Mouse (Mus musculus) kidney, embryonic 14.5 days (tissue): ENCODE measurements around the gene Slc13a4. TPM values are rescaled to one million over a fixed set of nuclear protein-coding genes. Genes with fewer than 3 reads are reported as not detected.

Experiments
- ATAC-seq: fragments of 200-750 bp; cut with Nextera tagmentation; 2 replicates; pipeline ENCODE4 v1.8.0; 2017; ENCODE audit warnings: moderate number of reproducible peaks, mild to moderate bottlenecking, moderate TSS enrichment, moderate library complexity; ENCODE audit not compliant: low FRiP score, low TSS enrichment
- H3K27ac ChIP-seq: fragments of 300-500 bp; sonication (generic); 2 replicates; pipeline ENCODE4 v1.5.1; 2014; ENCODE audit warnings: low read depth, mild to moderate bottlenecking, low read length, moderate library complexity, mixed read lengths
- H3K27me3 ChIP-seq: fragments of 300-500 bp; sonication (generic); 2 replicates; pipeline ENCODE4 v1.6.1; 2014; ENCODE audit warnings: mild to moderate bottlenecking, low read length; ENCODE audit not compliant: control insufficient read depth, insufficient read depth
- H3K36me3 ChIP-seq: fragments of 300-500 bp; sonication (generic); 2 replicates; pipeline ENCODE4 v1.6.1; 2014; ENCODE audit warnings: low read length, mixed read lengths; ENCODE audit not compliant: control insufficient read depth, insufficient read depth
- H3K4me1 ChIP-seq: fragments of 300-500 bp; sonication (generic); 2 replicates; pipeline ENCODE4 v1.6.1; 2014; ENCODE audit warnings: low read length, mixed read lengths; ENCODE audit not compliant: control insufficient read depth, insufficient read depth
- H3K4me2 ChIP-seq: fragments of 300-500 bp; sonication (generic); replicated peaks from 2 replicates; pipeline ENCODE4 v1.6.1; 2014; ENCODE audit warnings: low read depth, mild to moderate bottlenecking, low read length
- H3K4me3 ChIP-seq: fragments of 300-500 bp; sonication (generic); 2 replicates; pipeline ENCODE4 v1.5.1; 2014; ENCODE audit warnings: mild to moderate bottlenecking, low read length
- H3K9ac ChIP-seq: fragments of 300-500 bp; sonication (generic); 2 replicates; pipeline ENCODE4 v1.6.1; 2014; ENCODE audit warnings: low read depth, mild to moderate bottlenecking, low read length, moderate library complexity
- H3K9me3 ChIP-seq: fragments of 300-500 bp; sonication (generic); 2 replicates; pipeline ENCODE4 v1.6.1; 2016; ENCODE audit warnings: low read length; ENCODE audit not compliant: control insufficient read depth
- WGBS: fragments of 180-500 bp; shearing (Covaris S2); extraction: QIAGEN DNeasy Blood & Tissue Kit; methylation state at CpG from one replicate; pipeline ENCODE4 v1.1.7; 2014; 5-methylcytosine and 5-hydroxymethylcytosine counted together
- polyA plus RNA-seq: library from polyadenylated mRNA; unstranded; fragments of >200 nt; fragmentation: Nextera tagmentation; extraction: Ambion mirVana; gene quantifications from 2 replicates; pipeline ENCODE4 v1.2.1, GENCODE M21; 2014

Gene Slc13a4
- 0.05 TPM in 1 of 2 replicates, not detected in the other for polyA plus RNA-seq

GRCm38 (mm10) chr6:35308037-35308436 lies at the start of gene Slc13a4:
TSS of gene Slc13a4 (minus strand) at chr6:35308131.
- no peak for ATAC-seq
- WGBS, result 38% methylated on average over 7 of the region's 7 CpGs
- no peak within 1 kb of the TSS for H3K9ac ChIP-seq

DNA sequence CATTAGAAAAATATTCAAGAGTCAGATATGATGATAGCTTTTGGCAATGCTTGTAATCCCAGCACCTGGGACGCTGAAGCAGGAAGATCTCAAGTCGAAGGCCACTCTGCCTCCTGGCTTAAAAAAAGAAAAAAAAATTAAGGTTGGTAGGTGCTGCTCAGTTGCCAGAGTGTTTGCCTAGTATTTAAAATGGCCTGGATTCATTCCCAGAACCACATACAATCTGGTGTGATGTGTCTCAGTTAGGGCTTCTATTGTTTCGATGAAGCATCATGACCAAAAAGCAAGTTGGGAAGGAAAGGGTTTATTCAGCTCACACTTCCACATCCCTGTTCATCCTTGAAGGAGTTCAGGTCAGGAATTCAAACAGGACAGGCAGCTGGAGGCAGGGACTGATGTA lies 47.4 kb upstream of the Slc13a4 start:
- no peak overlapping the region for H3K4me3 ChIP-seq
- H3K27ac ChIP-seq, result no peak overlapping the region
- H3K9me3 ChIP-seq, result no peaks in the 10 kb centered on the region
- no peaks in the 10 kb centered on the region; the same call in 1 of the 2 replicates for H3K27me3 ChIP-seq
- H3K4me2 ChIP-seq, result no peak overlapping the region
- ATAC-seq, result no peak
- no peaks in the 10 kb centered on the region for H3K36me3 ChIP-seq
- 95% methylated on average over 3 of the region's 3 CpGs for WGBS
- peaks cover 18% of the 10 kb centered on the region; the same call in 1 of the 2 replicates for H3K4me1 ChIP-seq
- H3K9ac ChIP-seq, result no peak overlapping the region

More at GRCm38 (mm10) chr6:35308037-35308436, at the start of gene Slc13a4:
- Histone ChIP-seq H3K4me3 (no peak within 1 kb of the TSS), H3K27me3 (no peaks in the 10 kb centered on the region), H3K36me3 (no peaks in the 10 kb centered on the region), H3K4me1 (no peaks in the 10 kb centered on the region), H3K9me3 (no peaks in the 10 kb centered on the region), H3K27ac (no peak within 1 kb of the TSS), H3K4me2 (no peak within 1 kb of the TSS)

DNA sequence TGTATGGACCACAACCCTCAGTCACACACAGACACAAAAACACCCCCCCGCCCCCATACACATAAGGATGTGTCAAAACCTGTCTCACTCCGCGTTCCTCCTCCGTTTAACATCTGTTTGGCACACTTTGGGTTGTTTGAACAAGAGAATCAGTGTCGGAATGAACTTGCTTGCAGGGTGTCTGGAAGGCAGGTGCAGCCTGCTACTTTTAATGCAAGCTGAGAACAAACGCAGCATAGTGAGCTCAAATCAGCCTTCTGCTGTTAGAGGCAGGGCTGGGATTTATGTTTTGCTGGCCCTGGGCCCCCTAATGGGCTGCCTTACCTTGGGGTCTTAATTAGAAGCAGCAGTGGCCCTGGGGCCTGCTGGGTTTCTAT lies 46.7 kb upstream of the Slc13a4 start:
- Histone ChIP-seq H3K36me3 (no peaks in the 10 kb centered on the region), H3K27me3 (no peaks in the 10 kb centered on the region; the same call in 1 of the 2 replicates), H3K4me3 (no peak overlapping the region), H3K27ac (no peak overlapping the region), H3K9ac (no peak overlapping the region), H3K4me1 (peaks cover 23% of the 10 kb centered on the region; the same call in 1 of the 2 replicates), H3K4me2 (0 out of 2 replicates have a peak overlapping the region, but pooled peaks have one; percentile 15), H3K9me3 (no peaks in the 10 kb centered on the region)
- WGBS, result 14% methylated on average over 6 of the region's 6 CpGs
- ATAC-seq, result no peak; the same call in 1 of the 2 replicates

DNA sequence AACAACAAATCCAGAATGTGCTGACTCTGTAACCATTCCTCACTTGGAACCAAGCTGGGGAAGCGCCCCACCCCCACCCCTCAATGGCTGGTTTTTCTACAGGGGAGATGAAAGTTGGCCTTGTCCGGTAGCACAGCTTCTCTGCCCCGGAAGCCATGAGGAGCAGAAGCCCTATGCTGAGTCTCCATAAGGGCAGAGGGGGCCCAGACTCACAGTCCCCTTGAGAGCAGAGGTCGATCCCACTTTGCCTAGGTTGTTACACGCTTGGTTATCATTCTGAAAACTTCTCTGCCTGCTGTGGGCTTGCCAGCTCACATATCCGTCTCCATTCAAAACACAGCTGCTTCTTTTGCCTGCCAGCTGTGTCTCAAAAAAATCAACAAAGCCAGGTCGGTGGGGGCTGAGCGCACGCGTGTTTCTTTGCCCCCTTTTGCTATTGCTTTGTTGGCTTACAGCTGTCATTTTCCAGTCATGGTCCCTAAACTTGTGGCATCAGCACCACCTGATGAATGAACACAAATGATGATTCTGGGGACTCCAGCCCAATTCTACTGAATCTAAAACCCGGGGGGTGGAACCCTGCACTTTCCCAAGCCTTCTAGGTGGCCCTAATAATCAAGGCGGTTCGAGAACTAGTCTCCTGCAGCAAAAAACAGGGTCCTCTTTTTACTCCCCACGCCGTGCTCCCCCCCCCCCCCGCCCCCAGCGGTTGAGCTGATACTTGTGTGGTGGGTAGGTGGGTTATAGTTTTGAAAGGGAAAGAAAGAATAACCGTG lies 46.1 kb upstream of the Slc13a4 start:
- H3K27me3 ChIP-seq, result no peaks in the 10 kb centered on the region; the same call in 1 of the 2 replicates
- peaks cover 23% of the 10 kb centered on the region; the same call in 1 of the 2 replicates for H3K4me1 ChIP-seq
- no peak overlapping the region for H3K4me3 ChIP-seq
- 0 out of 2 replicates have a peak overlapping the region, but pooled peaks have one; percentile 15 for H3K4me2 ChIP-seq
- no peak overlapping the region for H3K27ac ChIP-seq
- no peaks in the 10 kb centered on the region for H3K36me3 ChIP-seq
- H3K9ac ChIP-seq, result no peak overlapping the region
- ATAC-seq, result 0 out of 2 replicates have a peak, but pooled peaks have one; percentile 14
- no peaks in the 10 kb centered on the region for H3K9me3 ChIP-seq
- 16% methylated on average over 17 of the region's 18 CpGs for WGBS

GRCm38 (mm10) chr6:35353416-35353815 lies 45.5 kb upstream of the Slc13a4 start:
- Histone ChIP-seq H3K27ac (no peak overlapping the region), H3K4me3 (no peak overlapping the region), H3K4me2 (no peak overlapping the region), H3K36me3 (no peaks in the 10 kb centered on the region), H3K9ac (no peak overlapping the region), H3K27me3 (no peaks in the 10 kb centered on the region; the same call in 1 of the 2 replicates), H3K9me3 (no peaks in the 10 kb centered on the region), H3K4me1 (peaks cover 23% of the 10 kb centered on the region; the same call in 1 of the 2 replicates)
- ATAC-seq, result 0 out of 2 replicates have a peak, but pooled peaks have one; percentile 18
- 56% methylated on average over 5 of the region's 5 CpGs for whole genome bisulfite sequencing

DNA sequence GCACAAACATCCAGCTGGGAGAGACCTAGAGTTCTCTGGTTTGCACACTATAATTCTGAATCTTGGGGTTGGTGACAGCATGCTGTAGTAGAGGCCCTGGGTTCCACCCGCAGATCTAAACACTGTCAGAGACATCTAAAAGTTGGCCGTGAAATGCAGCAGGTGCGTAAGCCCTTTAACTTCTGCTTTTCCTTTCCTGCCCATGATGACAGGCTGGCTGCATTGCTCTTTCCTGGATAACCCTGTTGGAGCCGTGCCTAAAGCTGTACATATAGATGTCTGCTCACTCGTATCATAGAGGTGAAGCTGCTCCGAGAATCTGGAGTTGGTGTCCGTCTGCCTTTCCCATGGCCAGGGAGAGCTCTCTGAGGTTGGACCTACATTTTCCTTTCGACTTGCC lies 44.9 kb upstream of the Slc13a4 start:
- Histone ChIP-seq H3K27ac (no peak overlapping the region), H3K9me3 (no peaks in the 10 kb centered on the region), H3K4me1 (peaks cover 23% of the 10 kb centered on the region; the same call in 1 of the 2 replicates), H3K36me3 (no peaks in the 10 kb centered on the region), H3K27me3 (no peaks in the 10 kb centered on the region; the same call in 1 of the 2 replicates), H3K4me2 (no peak overlapping the region), H3K9ac (no peak overlapping the region), H3K4me3 (no peak overlapping the region)
- no peak for ATAC-seq
- 90% methylated on average over 8 of the region's 8 CpGs for WGBS

- Histone ChIP-seq H3K27me3 (no peaks in the 10 kb centered on the region; the same call in 1 of the 2 replicates), H3K4me1 (peaks cover 23% of the 10 kb centered on the region; the same call in 1 of the 2 replicates), H3K4me2 (no peak overlapping the region), H3K36me3 (no peaks in the 10 kb centered on the region), H3K4me3 (no peak overlapping the region), H3K9me3 (no peaks in the 10 kb centered on the region), H3K9ac (no peak overlapping the region), H3K27ac (no peak overlapping the region)
- WGBS, result 94% methylated on average over 3 of the region's 3 CpGs
- ATAC-seq, result no peak
Measured at GRCm38 (mm10) chr6:35351826-35352225, 43.9 kb upstream of the Slc13a4 start.

DNA sequence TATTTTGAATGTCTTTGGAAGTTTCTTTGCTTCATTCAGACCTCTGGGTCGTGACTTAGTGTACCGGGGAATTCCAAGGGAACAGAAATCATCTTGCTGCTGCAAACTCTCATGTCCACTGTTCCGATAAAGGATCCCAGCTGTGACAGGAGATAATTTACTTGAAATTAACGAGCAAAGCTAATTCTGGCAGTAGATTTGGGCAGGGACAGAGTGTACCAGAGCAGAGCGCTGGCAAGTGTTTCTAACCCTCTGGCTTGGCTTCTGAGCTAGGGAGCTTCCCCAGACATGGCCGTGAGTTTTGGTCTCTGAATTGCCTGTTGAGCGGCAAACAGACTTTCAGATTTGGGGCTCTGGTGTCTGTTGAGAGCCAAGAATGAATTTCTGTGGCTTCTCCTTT lies 41.9 kb upstream of the Slc13a4 start:
- peak; percentile 64; the same call in 1 of the 2 replicates for ATAC-seq
- H3K36me3 ChIP-seq, result no peaks in the 10 kb centered on the region
- WGBS, result 21% methylated on average over 7 of the region's 7 CpGs
- no peaks in the 10 kb centered on the region for H3K9me3 ChIP-seq
- peaks cover 23% of the 10 kb centered on the region; the same call in 1 of the 2 replicates for H3K4me1 ChIP-seq
- H3K27me3 ChIP-seq, result no peaks in the 10 kb centered on the region; the same call in 1 of the 2 replicates
- H3K27ac ChIP-seq, result no peak overlapping the region; the same call in 1 of the 2 replicates
- H3K4me3 ChIP-seq, result no peak overlapping the region
- no peak overlapping the region for H3K9ac ChIP-seq
- peak overlapping the region; percentile 8; the same call in 1 of the 2 replicates for H3K4me2 ChIP-seq

DNA sequence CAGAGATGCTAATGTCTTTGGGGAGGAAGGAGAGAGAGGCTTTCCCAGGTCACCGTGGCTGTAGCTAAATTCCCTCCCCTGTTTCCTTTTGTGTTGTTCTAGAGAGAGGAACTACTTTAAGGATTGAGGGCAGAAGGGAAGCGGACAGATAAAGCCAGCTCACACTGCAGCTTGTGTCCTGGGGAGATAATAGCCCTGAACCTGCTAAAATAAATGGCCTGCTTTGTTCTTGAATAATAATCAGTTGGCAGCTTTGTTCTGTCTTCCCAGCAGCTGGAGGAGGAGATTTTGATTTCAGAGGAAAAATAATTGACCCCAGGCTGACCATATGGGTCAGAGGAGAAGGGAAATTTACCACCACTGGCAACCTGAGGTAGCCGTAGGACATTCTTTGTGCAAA lies 30.7 kb upstream of the Slc13a4 start:
- no peak overlapping the region for H3K4me3 ChIP-seq
- no peak overlapping the region for H3K27ac ChIP-seq
- WGBS, result 25% methylated on average over 3 of the region's 3 CpGs

More for the DNA sequence above, 30.7 kb upstream of the Slc13a4 start:
- H3K36me3 ChIP-seq, result no peaks in the 10 kb centered on the region
- H3K27me3 ChIP-seq, result no peaks in the 10 kb centered on the region
- ATAC-seq, result no peak
- no peak overlapping the region for H3K4me2 ChIP-seq
- H3K4me1 ChIP-seq, result no peaks in the 10 kb centered on the region
- no peaks in the 10 kb centered on the region for H3K9me3 ChIP-seq
- H3K9ac ChIP-seq, result no peak overlapping the region
